Mouse (Mus musculus) liver, embryonic 14.5 days (tissue): ENCODE results near the gene Trappc6b.
"Not testable (repeated sequence)": the region's sequence is repeated elsewhere in the genome, so short reads cannot be mapped to it uniquely, and the experiment has no call there.

Experiments
- CTCF ChIP-seq: IDR thresholded peaks from 2 replicates; pipeline ENCODE4 v1.5.1; 2016; ENCODE audit warnings: antibody characterized with exemption, low read depth, control low read depth
- EP300 ChIP-seq: IDR thresholded peaks from 2 replicates; pipeline ENCODE4 v1.6.1; 2016; ENCODE audit warnings: antibody characterized with exemption, low read depth

GRCm38 (mm10) chr12:59058242-59058641 is 3.0 kb downstream of the Trappc6b start:
- not testable (repeated sequence) for TF ChIP-seq CTCF, EP300
